In genomic region chr4:11129956-11130355, GRCm38 (mm10) we compare ENCODE assay signal across 18 mouse cellular contexts.
"Had no signal": no experiment of that assay in that cellular context is flagged by ENCODE, and none has a peak within 500 bp of the region (broad histone marks: within the 10 kb centered on the region; RNA-seq: fewer than 3 reads in every experiment).

No protein-coding gene starts in this region.

- DNase-seq: lung, adult 18-20 months; lung, embryonic 14.5 days; lung, postnatal 10 days; lung, postnatal 4 days; midbrain, embryonic 14.5 days; retina, postnatal 1 day; right cerebral cortex, postnatal 14 days; thymus, adult 2 months; thymus, postnatal 25 days; thymus, postnatal 4 days had no signal

- H3K27me3 ChIP-seq: midbrain, embryonic 12.5 days; neural tube, embryonic 13.5 days; neural tube, embryonic 15.5 days; stomach, embryonic 15.5 days had no signal

- H3K4me2 ChIP-seq: lung, embryonic 14.5 days; midbrain, embryonic 12.5 days; neural tube, embryonic 13.5 days; neural tube, embryonic 15.5 days; stomach, embryonic 15.5 days had no signal

- H3K4me1 ChIP-seq: midbrain, embryonic 10.5 days; midbrain, embryonic 12.5 days; neural tube, embryonic 13.5 days; neural tube, embryonic 15.5 days; stomach, embryonic 15.5 days had no signal

- H3K4me3 ChIP-seq: midbrain, embryonic 10.5 days; midbrain, embryonic 12.5 days; myocyte; neural tube, embryonic 13.5 days; neural tube, embryonic 15.5 days; stomach, embryonic 15.5 days had no signal

- H3K27ac ChIP-seq: midbrain, embryonic 10.5 days; midbrain, embryonic 12.5 days; neural tube, embryonic 13.5 days; neural tube, embryonic 15.5 days; stomach, postnatal 0 days had no signal

- H3K9me3 ChIP-seq: midbrain, embryonic 10.5 days; midbrain, embryonic 12.5 days; neural tube, embryonic 13.5 days; neural tube, embryonic 15.5 days; stomach, embryonic 15.5 days had no signal

- H3K9ac ChIP-seq: lung, embryonic 14.5 days; midbrain, embryonic 12.5 days; neural tube, embryonic 13.5 days; neural tube, embryonic 15.5 days; stomach, embryonic 15.5 days had no signal

- H3K36me3 ChIP-seq: midbrain, embryonic 10.5 days; midbrain, embryonic 12.5 days; neural tube, embryonic 13.5 days; neural tube, embryonic 15.5 days; stomach, embryonic 15.5 days had no signal

- ATAC-seq: midbrain, embryonic 16.5 days had no signal
